Mouse (Mus musculus): ENCODE results near the gene Nt5dc2.

Gene Nt5dc2

GRCm38 (mm10) chr14:31168425-31168824, 37.6 kb downstream of the Nt5dc2 start, which contains the start of gene Stab1:
TSS of gene Stab1 (minus strand) at chr14:31168641.
- no peak for DNase-seq (ENCODE audit: low read depth, low spot score)

- DNase-seq (ENCODE audit: low read depth, low spot score) = no peak
These were observed 38.7 kb downstream of the Nt5dc2 start for GRCm38 (mm10) chr14:31169508-31169907.

GRCm38 (mm10) chr14:31170963-31171362, 40.1 kb downstream of the Nt5dc2 start:
- DNase-seq (ENCODE audit: low read depth, low spot score) = no peak

GRCm38 (mm10) chr14:31171386-31171785, 40.5 kb downstream of the Nt5dc2 start:
- no peak for DNase-seq (ENCODE audit: low read depth, low spot score)

GRCm38 (mm10) chr14:31171821-31172220, 41.0 kb downstream of the Nt5dc2 start:
- DNase-seq (ENCODE audit: low read depth, low spot score) = no peak

GRCm38 (mm10) chr14:31172781-31173455, 42.1 kb downstream of the Nt5dc2 start:
- no peak for DNase-seq (ENCODE audit: low read depth, low spot score)

- DNase-seq (ENCODE audit: low read depth, low spot score) = no peak
These were observed 42.7 kb downstream of the Nt5dc2 start for GRCm38 (mm10) chr14:31173537-31173936.

GRCm38 (mm10) chr14:31177287-31177686, 46.4 kb downstream of the Nt5dc2 start:
- no peak for DNase-seq (ENCODE audit: low read depth, low spot score)

GRCm38 (mm10) chr14:31177715-31178114, 46.9 kb downstream of the Nt5dc2 start:
- no peak for DNase-seq (ENCODE audit: low read depth, low spot score)

- no peak for DNase-seq (ENCODE audit: low read depth, low spot score)
These were observed 49.0 kb downstream of the Nt5dc2 start for GRCm38 (mm10) chr14:31179677-31180365.

- DNase-seq (ENCODE audit: low read depth, low spot score) = no peak
These were observed 50.7 kb downstream of the Nt5dc2 start for GRCm38 (mm10) chr14:31181512-31181911.

- DNase-seq (ENCODE audit: low read depth, low spot score) = no peak
These were observed 52.0 kb downstream of the Nt5dc2 start for GRCm38 (mm10) chr14:31182786-31183290.

- no peak for DNase-seq (ENCODE audit: low read depth, low spot score)
These were observed 52.7 kb downstream of the Nt5dc2 start for GRCm38 (mm10) chr14:31183541-31183940.

- DNase-seq (ENCODE audit: low read depth, low spot score) = no peak
These were observed 53.3 kb downstream of the Nt5dc2 start for GRCm38 (mm10) chr14:31184195-31184594.

GRCm38 (mm10) chr14:31186656-31187055, 55.8 kb downstream of the Nt5dc2 start:
- DNase-seq (ENCODE audit: low read depth, low spot score) = no peak
